8 mouse cellular contexts compared by ENCODE assay signal in genomic region chr4:105352342-105352741, GRCm38 (mm10).
DNase-seq lines count a peak whose midpoint lies in the region; ATAC-seq lines count a peak whose summit lies in the region.

No protein-coding gene starts in this region.

- no peak overlapping the region for H3K9ac ChIP-seq in heart, embryonic 12.5 days

- no peak for ATAC-seq in heart, embryonic 12.5 days (ENCODE audit: insufficient number of reproducible peaks, low FRiP score)

- H3K4me1 ChIP-seq in heart, embryonic 12.5 days (replicated peaks) = 0 out of 2 replicates have a peak, but pooled peaks cover 3% of the 10 kb centered on the region
- H3K4me1 ChIP-seq in heart, embryonic 10.5 days = peaks cover 5% of the 10 kb centered on the region; the same call in 1 of the 2 replicates

- H3K27me3 ChIP-seq in heart, embryonic 12.5 days (replicated peaks) = no peaks in the 10 kb centered on the region
- H3K27me3 ChIP-seq in heart, embryonic 10.5 days (ENCODE audit: insufficient read depth, poor library complexity, severe bottlenecking) = no peaks in the 10 kb centered on the region

- WGBS in heart, embryonic 12.5 days = 66% methylated on average over 7 of the region's 7 CpGs
- 69% methylated on average over 7 of the region's 7 CpGs for WGBS in heart, embryonic 10.5 days

- peak; percentile 97 for DNase-seq in heart, adult 11 months
- peak; percentile 34 for DNase-seq in urinary bladder, postnatal 10 days (ENCODE audit: low spot score)
- no peak for DNase-seq in urinary bladder, adult 18-20 months (ENCODE audit: low spot score in 2 of 2)
- DNase-seq in heart, embryonic 10.5 days (ENCODE audit: low spot score) = peak; percentile 74
- peak; percentile 69 for DNase-seq in mesoderm, embryonic 11.5 days (ENCODE audit: low read depth, low spot score)
- no peak for DNase-seq in thymus, postnatal 25 days
- DNase-seq in thymus, postnatal 14 days = no peak

- H3K4me2 ChIP-seq in heart, embryonic 12.5 days = no peak overlapping the region

- no peak overlapping the region for H3K4me3 ChIP-seq in heart, embryonic 12.5 days
- no peak overlapping the region for H3K4me3 ChIP-seq in heart, embryonic 10.5 days

- H3K36me3 ChIP-seq in heart, embryonic 12.5 days = no peaks in the 10 kb centered on the region
- no peaks in the 10 kb centered on the region for H3K36me3 ChIP-seq in heart, embryonic 10.5 days

- no peak overlapping the region for H3K27ac ChIP-seq in heart, embryonic 12.5 days (ENCODE audit: poor library complexity, severe bottlenecking)
- H3K27ac ChIP-seq in heart, embryonic 10.5 days = no peak overlapping the region

- H3K9me3 ChIP-seq in heart, embryonic 12.5 days (replicated peaks) = no peaks in the 10 kb centered on the region
- no peaks in the 10 kb centered on the region for H3K9me3 ChIP-seq in heart, embryonic 10.5 days

Comparison
In these comparisons a context has a peak if more than half of its experiments do, and no peak if none do; other contexts are left out.
1. DNase-seq: peak in heart, adult 11 months (single experiment), urinary bladder, postnatal 10 days (single experiment), heart, embryonic 10.5 days (single experiment) and mesoderm, embryonic 11.5 days (single experiment); none in urinary bladder, adult 18-20 months (0 of 2), thymus, postnatal 25 days (single experiment) and thymus, postnatal 14 days (single experiment).